Mouse (Mus musculus): ENCODE measurements around the gene Aff3.

The Aff3 gene

DNA sequence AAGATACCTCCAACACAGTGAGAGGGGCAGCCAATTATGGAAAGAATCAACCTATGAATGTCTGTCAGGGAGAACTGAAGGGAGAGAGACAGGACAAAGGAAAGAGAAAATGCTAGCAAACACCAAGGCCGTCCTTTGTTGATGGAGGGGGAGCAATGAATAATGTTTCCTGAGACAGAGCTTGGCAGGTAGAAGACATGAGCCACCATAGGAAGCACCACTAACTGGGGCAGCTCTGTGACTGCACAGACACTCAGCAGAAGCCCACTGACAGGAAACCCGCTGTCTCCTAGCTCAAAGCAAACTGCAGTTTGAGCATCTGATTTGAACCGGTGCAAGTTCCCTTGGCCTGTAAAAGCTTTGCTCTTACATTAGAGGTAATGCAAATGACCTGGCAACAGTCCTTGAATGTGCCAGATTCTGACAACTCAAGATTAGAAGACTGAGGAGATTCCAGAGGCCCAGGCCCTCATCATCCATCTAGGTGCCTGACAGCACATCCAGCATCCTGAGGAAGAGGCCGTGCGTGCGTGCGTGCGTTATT, 176.0 kb downstream of the Aff3 start:
- DNase-seq (ENCODE audit: low spot score) = no peak

DNA sequence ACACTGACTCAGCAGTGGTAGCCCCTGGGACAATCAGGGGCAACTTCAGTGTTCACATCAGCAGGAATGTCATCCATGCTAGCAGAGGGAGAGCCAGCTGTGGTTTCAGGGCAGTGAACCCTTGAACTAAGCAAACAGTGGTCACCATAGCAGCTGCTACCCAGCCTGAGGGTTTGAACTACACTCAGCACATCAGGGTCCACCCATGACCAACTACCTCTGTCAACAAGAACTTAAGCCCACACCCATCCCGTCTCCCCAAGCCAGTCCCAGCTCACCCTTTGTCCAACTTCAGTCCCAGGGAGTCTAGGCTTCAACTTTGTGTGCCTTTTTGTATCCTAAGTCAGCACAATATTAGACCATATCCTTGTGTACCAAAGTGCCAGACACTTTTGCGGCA, 176.9 kb downstream of the Aff3 start:
- no peak for DNase-seq (ENCODE audit: low spot score)

DNA sequence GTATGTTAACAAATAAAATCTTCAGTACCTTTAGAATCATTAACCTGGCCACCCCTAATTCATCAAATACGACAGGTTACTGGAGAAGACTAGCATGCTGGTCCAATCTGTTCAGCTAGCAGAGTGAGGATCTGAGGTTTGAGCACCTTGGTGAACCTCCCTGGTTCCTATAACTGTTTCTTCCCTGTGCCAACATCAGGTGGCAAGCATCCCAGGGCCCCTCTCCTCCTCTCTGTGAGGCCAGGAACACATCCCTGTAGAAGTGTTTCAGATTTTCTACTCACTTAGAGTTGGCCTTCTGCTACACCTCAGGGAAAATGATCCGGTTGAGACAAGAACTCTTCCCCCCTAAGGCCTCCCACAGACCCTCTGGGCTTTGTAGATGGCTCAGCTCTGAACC, 181.6 kb downstream of the Aff3 start:
- DNase-seq (ENCODE audit: low spot score) = no peak

DNA sequence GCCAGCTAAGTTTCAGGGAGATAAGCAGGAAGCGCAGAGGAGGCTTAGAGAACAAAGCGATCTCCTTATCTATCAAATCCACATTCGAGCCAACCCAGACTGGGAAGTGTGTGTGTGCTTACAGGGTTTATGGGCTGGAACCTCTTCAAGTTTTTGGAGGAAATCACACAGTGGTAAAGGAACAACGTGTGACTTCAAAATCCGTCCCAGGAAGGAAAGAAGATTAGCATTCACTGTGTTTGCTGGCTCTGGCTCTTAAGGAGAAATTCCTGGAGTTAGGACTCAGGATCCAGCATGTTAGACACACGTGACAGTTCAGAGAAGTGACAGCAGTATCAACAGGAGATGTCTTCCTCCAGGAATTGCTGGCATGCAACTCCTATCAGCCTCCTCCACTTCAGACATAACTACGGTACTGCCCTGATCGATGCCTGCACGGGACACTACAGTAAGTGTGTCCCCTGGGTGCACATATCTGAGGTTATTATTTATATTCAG, 186.5 kb downstream of the Aff3 start:
- no peak for DNase-seq (ENCODE audit: low spot score)

DNA sequence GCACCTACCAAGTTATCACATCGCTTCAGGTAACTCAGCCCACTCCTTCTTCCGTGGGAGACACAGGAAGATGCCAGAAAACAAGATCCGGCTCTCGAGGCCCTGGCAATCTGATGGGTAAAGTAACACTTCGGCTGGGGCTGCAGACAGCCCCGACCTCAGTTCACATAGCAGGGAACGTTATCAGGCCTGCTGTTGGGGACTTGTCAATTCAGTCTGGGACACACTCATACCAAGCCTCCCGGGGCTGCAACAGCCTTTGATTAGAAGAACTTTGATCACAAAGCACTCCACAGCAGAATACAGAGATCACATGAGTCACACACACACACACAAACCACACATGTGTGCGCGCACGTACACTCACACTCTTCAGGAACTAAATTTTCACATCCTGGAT, 193.9 kb downstream of the Aff3 start:
- no peak for DNase-seq (ENCODE audit: low spot score)

DNA sequence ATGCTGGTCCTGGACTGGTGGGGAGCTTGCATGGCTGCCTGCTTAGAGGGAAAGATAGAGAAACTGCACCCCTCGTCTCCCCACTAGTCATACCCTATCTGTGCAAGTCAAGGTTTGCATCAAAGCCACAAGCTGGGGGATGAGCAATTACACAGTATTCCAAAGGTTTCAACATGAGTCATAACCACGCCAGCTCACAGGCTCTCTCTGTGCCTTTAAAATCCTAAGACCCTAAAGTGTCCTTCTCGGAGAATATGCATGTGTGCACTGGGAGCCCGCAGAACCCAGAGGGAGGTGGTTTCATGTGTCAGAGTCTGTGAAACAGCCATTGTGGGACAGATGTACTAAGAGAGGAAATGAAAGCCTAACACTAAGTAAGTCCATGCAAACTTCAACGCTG, 194.6 kb downstream of the Aff3 start:
- no peak for DNase-seq (ENCODE audit: low spot score)

DNA sequence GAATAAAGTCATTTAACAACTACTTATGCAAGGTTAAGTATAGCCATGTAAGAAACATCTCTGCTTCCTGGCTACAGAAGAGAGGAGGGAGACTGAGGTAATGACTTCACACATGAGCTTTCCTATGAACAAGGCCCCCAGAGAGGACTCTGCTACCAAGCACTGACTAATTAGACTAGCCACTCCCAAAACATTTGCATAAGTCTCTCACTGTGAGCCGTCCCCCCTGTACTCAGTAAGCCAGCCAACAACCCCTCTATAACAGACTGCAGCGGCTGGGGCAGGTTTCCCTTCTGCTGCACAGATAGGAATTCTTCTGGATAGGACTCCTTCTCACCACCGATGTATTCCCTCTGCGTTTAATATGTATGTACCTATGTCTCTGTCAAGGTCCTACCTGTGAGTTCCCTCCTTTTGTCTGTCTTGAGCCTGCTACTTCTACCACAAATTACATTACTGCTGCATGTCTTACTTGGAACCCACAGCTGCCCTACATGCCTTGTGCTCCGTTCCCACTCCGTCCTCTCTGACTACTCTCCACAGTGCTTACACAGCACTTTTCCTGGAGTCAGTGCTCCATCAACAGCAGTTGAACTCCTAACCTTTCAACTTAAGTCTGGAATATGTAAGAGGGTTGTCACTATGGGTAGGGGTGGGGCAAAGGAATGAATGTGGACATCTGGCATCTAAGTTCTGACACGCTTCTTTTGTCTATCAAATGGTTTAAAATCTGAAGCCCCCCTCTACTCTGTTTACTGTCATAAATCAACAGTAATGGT, 197.3 kb downstream of the Aff3 start:
- no peak for DNase-seq (ENCODE audit: low spot score)

DNA sequence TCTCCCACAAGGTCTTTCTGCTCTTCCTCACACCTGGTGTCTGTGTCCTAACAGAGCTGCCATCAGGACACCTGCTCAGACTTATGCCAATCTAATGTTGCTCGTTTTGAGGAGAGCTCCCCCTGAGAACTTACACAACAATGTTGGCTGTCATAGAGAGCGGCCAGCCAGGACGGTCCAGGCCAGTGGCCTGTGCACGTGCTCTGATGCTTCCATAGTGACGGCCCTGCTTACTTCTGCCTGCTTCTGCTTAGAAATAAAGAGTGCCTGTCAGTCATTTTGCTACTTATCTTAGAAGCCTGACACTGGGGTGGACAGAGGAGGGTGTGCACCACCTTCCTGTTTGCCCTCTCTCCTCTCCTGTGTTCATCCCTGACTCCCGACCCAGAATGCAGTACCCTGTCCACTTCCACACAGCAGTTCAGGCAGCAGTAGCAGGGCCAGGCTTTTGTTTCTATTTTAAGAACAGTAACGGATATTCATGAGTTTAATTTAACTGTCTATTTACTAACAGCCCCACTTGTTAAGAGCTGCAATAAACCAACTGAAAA, 208.0 kb downstream of the Aff3 start:
- no peak for DNase-seq (ENCODE audit: low spot score)

DNA sequence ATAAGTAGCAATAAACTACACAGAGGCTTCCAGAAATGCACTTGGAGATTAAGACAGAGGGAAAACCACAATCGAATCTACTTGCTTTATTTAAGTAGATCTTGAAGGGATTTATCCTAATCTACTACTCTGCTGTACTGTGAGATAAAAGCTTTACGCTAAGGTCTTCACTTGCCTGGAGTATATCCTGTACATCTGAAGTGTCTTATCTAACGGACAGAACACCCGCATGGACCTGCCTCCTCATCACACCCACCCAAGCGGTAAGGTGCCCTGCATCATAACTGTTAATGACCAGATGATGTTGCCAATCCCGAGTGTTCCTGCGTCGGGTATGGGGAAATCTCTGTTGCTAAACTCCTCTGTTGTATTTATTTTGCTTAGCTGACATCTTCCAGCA, 209.8 kb downstream of the Aff3 start:
- no peak for DNase-seq (ENCODE audit: low spot score)

DNA sequence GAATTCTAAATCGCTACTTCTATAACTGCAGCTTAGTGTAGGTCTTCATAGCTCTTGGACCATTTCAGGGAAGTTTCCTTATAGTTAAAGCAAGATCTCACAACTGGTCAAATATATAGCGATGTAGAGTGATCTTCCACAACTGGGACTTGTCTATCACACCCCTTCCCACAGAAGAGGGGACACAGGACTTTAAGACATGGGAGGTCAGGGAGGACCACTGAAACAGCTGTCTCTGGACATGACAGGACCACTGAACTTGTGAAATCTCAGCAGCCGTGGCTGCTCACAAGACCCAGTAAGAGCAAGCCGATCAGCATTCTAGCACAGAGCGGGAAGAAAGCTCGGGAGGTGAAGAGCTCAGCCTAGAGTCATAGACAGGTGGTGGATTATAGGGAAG, 213.4 kb downstream of the Aff3 start:
- DNase-seq (ENCODE audit: low spot score) = no peak

DNA sequence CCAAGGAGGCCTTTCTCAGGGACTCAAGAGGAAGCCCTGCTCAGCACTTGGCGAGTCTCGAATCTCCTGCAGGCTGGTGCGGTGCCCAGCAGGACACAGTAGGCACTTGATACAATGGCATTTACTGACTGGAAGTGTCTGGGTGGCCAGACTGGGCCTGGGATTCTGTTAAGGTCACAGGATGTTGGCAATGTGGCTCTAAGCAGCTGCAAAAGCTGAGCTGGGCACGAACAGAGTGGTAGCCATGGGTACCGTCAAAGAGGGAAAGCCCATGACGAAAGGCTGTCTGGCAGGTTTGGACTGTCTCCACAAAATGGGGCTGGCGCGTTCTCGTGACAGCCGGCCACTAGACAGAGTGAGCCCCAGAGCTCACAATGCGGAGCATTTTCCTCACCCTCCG, 214.1 kb downstream of the Aff3 start:
- peak; percentile 40 for DNase-seq (ENCODE audit: low spot score)

DNA sequence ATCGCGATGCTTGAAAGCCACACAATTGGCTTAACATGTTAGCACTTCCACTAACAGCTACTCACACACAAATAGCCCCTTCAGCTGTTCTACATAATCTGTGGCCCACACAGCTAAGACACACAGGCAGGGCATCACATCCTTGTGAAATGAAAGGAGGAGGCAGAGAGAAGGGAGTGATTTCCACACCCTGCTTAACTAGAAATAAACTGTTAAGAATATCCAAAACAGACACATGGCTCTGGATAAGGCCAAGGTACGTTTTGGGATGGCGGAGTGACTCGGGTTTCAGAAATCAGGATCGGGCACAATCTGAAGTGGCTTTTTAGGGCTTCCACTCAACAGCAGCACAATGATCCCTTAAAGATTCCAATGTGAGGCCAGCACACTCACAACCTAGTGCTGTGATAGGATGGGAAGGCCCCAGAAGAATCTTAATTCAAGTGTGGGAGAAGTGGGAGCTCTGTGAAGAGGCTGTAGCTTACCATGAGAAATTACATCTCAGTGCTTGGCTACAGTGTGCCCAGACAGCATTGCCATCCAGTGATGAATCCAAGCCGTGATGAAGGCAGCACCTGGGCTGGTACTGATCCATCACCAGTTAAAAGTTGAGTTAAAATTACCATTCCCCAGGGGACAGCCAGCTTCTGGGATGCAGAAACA, 214.8 kb downstream of the Aff3 start:
- DNase-seq (ENCODE audit: low spot score) = no peak

DNA sequence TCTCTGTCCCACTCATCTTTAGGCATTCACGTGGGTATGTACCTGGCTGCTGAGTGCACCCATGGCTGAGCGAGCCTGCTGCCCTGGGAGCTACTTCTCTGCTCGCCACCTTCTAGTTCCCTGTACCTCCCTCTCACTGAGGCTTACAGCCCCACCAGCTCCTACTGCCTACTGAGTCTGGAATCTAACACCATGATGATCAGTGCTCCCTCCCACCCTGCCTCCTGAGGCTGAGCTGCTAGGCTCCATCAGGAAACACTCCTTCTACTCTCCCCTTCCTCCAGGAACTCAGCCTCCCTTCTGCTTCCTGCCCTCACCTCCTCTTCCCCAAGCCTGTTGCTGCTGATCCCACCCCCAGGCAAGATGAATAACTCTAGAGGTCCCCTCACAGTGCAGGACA, 215.9 kb downstream of the Aff3 start:
- DNase-seq (ENCODE audit: low spot score) = no peak

DNA sequence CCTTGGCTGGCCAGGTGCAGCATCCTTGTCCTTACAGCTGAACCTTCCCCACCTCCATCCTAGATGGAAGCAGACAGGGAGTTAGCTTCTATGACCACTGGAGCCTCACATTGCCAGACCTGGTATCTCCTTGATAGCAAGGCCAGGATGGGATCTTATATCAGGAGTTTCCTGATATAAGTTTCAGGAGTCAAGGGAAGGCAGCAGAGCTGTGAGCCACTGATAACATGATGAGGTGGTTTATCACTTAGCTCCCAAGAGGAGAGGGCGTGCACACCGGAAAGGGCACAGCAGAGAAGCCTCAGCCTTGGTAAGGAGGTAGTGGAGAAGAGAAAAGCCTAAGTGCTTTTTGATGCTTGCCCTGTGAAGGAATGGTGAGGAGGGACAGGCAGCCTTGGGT, 217.2 kb downstream of the Aff3 start:
- no peak for DNase-seq (ENCODE audit: low spot score)

DNA sequence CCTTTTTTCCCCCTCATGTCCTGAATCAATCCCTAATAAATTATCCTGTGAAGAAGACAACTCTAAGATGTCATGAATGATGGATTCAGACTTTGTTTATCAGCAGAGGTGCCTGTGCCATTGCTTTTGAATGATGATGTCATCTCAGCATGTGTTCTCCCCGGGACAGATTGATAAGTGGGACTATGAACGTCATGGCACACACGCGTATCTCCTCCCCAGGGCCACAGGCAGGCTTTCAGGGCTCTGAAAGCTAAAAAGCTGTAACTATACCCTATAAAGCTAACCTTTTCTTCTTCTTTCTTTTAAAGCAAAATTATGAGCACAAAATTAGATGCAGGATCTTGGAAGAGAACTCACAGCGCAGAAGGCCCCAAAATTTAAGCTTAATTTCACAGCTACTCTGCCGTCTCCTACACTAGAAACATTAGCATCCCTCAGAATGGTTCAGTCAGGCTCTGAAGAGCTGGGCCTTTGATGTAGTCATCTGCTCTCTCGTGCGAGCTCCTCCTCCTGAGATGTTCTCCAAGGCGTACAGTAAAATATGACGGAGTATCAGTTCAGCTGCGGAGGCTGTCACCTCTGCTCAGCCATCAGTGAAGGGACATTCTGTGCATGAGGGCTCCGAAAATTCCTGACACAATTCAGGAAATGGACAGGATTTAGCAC, 218.5 kb downstream of the Aff3 start:
- DNase-seq (ENCODE audit: low spot score) = no peak

DNA sequence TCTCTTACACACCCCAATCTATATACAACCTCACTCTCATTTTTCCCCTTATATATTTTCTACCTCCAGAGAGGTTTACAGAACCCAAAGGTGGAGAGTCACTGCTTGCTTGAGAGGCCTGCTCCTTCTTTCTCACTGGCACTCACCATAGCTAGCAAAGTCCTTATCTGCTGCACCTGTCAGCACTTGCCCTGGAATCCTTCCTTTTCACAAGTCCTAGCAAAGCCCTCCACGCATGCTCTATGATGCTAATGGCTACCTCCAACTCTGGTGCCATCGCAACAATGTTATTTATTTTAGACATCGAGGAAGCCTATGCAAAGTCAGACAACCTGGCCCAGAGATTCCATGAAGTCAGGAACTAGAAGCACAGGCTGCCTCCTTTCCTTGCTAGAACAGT, 221.9 kb downstream of the Aff3 start:
- no peak for DNase-seq (ENCODE audit: low spot score)

DNA sequence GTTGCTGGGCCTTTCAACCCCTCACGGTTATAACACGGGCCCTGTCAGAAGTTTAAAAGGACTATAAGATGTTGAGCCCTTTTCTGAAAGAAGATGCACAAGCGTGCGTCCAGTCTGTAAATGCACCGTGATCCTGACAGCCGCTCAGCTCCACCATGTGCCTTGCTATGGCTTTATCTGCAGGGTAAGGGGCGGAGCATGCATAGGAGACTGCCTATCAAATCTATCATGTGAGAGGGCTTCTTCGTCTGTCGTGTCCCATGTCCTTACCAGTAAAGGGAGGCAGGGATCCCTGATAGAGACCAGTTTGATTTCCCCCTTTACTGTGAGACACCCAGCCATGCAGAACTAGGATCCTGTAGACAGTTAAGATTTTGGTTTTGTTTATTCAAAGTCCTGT, 222.3 kb downstream of the Aff3 start:
- no peak for DNase-seq (ENCODE audit: low spot score)

DNA sequence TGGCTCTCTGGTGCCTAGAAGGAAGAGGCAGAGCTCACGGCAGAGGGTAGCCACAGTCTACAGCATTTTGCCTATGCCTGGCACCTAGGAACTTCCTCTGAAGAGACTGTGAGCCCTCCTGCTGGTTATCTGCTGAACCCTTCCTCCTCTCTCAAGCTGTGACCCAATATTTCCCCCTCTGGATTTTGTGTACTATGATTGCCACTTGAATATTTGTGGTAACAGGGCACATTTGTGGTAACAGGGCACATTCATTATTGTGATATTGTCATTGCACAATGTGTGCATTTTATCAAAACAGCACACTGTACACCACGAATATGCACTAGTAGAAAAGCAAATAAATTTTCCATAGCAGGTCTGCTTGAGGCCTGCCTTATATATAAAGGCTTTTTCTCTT, 223.0 kb downstream of the Aff3 start:
- no peak for DNase-seq (ENCODE audit: low spot score)

DNA sequence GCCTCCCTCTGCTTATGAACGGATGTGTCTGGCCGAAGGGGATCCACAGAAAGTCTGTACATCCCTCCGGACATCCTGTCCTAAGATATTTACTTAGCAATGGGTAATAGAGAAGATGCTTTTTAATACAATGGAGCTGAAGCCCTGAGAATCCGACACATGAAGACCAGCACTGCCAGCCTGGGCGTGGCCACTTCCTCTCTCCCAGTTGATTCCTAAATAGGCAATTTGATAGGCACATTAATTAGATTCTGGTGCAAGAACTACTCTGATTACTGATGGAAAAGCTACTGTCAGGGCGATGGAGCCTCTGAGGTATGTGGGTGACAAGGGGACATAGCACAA, 224.3 kb downstream of the Aff3 start:
- no peak for DNase-seq (ENCODE audit: low spot score)

DNA sequence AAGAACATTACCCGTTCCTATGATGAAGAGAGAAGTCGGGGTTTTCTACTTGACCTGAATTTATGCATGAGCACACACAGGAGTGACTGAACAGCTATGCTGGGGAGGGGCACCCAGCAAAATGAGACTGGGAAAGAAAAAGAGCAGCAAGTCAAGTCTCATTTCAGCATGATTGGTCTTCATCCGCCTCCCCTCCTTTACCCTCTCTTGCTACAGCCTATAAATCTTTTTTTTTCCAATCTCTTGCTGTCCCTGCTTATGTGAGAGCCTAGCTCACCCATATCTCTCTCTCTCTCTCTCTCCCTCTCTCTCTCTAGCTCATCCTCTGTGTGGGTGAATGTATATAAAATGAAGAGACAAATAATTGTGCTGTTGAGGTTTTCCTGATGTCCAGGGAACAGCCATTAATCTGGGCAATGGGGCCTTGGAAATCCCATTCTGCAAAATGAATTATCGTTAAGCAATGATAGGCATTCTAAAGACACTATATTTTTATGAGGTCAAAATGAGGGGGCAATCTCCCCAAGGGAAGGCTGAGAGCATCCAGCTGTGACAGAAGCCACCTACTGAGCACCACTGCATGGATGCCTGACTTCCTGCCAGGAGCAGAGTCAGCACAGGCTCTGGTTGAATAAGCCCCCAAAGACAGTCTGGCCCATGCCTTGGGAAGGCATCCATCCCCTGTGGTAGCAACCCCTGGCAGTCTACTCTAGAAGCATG, 224.8 kb downstream of the Aff3 start:
- no peak for DNase-seq (ENCODE audit: low spot score)

DNA sequence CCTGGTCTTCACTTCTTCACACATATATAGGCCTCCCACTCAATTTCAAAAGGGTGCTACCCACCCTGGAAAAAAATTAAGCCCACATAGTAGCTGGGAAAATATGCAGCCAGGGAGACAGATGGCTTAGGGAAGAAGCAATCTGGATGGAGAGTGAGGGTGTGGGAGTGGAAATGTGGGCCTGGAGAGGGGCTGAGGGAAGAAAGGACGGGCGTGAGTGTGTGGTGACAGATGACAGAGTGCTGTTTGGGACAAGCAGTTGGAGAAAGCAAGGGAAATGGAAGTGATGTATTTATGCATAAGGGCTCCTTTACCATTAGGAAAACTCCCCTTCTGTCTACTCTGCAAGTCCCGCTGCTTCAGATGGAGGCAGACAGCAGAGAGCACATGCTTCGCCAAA, 226.3 kb downstream of the Aff3 start:
- peak; percentile 80 for DNase-seq (ENCODE audit: low spot score)

DNA sequence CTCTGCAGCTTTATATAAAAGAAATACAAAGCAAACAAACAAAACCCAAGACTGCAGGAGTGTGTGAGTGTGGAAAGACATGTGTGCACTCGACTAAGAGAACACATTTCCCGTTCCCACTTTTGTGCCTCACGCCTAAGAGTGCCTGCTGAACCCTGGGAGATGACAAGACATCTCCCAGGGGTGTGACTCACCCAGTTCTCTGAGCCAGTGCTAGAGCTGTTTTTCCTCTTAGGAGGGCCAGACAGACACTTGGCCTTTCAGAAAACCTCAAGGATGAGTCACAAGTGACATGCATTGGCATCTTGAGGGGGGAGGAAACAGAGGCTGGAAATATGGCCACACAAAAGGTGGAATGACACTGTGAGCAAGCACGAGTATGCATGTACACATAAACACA, 227.1 kb downstream of the Aff3 start:
- DNase-seq (ENCODE audit: low spot score) = no peak

All from layer of hippocampus, adult 9-10 months (tissue).